In the genomic region with DNA sequence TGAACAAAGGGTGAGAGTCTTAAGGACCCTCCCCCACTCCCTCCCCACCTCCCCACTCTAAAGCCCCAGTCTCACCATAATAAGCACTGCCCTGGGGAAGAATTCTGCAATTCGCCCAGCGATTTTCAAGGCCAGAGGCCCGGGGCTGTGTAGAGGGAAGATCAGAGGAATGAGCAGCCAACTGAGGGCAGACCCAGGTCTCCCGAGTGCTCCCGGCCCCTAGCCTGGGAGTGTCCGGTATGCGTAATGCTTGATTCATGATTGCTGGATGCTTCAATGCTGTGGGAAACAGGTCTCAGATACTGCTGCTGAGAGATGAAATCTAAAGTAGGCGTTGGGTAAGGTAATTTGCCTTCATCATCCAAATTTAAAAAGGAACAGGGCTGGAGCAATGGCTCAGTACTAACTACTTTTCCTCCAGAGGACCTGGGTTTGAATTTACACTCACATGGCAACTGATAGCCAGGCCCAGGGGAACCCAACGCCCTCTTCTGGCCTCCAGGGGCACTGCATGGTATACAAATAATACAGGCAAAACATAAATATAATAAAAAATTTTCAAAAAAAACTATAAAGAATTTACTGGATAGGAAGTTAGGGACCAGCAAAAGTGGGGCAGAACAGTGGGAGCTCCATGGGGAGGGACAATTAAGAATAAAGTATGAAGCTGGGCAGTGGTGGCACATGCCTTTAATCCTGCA, we compare ENCODE assay signal across 14 mouse cellular contexts. TPM values are rescaled to one million over a fixed set of nuclear protein-coding genes. Genes with fewer than 3 reads are reported as not detected.
DNase-seq lines count a peak whose midpoint lies in the region; ATAC-seq and TF ChIP-seq lines count a peak whose summit lies in the region.
"Had no signal": no experiment of that assay in that cellular context is flagged by ENCODE, and none has a peak within 500 bp of the region (broad histone marks: within the 10 kb centered on the region; RNA-seq: fewer than 3 reads in every experiment).

No protein-coding gene starts in this region.

- H3K9me3 ChIP-seq in intestine, postnatal 0 days (ENCODE audit: control insufficient read depth) = no peaks in the 10 kb centered on the region
- H3K9me3 ChIP-seq in intestine, embryonic 15.5 days = no peaks in the 10 kb centered on the region
- H3K9me3 ChIP-seq in E14TG2a.4 (ENCODE audit: low read length) = no peaks in the 10 kb centered on the region
- H3K9me3 ChIP-seq: heart, embryonic 13.5 days; limb, embryonic 15.5 days; midbrain, embryonic 10.5 days; neural tube, embryonic 13.5 days had no signal

- H3K4me2 ChIP-seq in intestine, postnatal 0 days (replicated peaks; ENCODE audit: low read depth) = no peak overlapping the region
- no peak overlapping the region for H3K4me2 ChIP-seq in intestine, embryonic 15.5 days (replicated peaks)
- H3K4me2 ChIP-seq: heart, embryonic 13.5 days; limb, embryonic 15.5 days; neural tube, embryonic 13.5 days had no signal

- no peak for ATAC-seq in intestine, postnatal 0 days
- no peak for ATAC-seq in intestine, embryonic 15.5 days
- ATAC-seq: intestine, embryonic 16.5 days had no signal

- peak; percentile 61 for TF ChIP-seq CTCF in intestine, postnatal 0 days (IDR thresholded peaks at IDR 0.05; ENCODE audit: low read depth)
- TF ChIP-seq CTCF in E14TG2a.4 (conservative IDR thresholded peaks at IDR 0.05; ENCODE audit: low read length) = peak; percentile 75

- 0 out of 2 replicates have a peak, but pooled peaks cover 4% of the 10 kb centered on the region for H3K4me1 ChIP-seq in intestine, postnatal 0 days (replicated peaks; ENCODE audit: control insufficient read depth, insufficient read depth, low read length)
- peaks cover 11% of the 10 kb centered on the region; the same call in 1 of the 2 replicates for H3K4me1 ChIP-seq in intestine, embryonic 15.5 days (replicated peaks)
- H3K4me1 ChIP-seq in E14TG2a.4 (replicated peaks; ENCODE audit: low read depth, low read length) = peaks cover 66% of the 10 kb centered on the region

- 62% methylated on average over 9 of the region's 9 CpGs for WGBS in intestine, postnatal 0 days
- WGBS in intestine, embryonic 15.5 days = 68% methylated on average over 9 of the region's 9 CpGs

- no peaks in the 10 kb centered on the region for H3K27me3 ChIP-seq in intestine, postnatal 0 days (replicated peaks; ENCODE audit: control insufficient read depth, insufficient read depth, low read length)
- H3K27me3 ChIP-seq in intestine, embryonic 15.5 days (replicated peaks) = no peaks in the 10 kb centered on the region
- peaks cover 5% of the 10 kb centered on the region for H3K27me3 ChIP-seq in E14TG2a.4 (ENCODE audit: insufficient read depth, low read length)
- H3K27me3 ChIP-seq: heart, embryonic 13.5 days; limb, embryonic 15.5 days; neural tube, embryonic 13.5 days had no signal

- no peak overlapping the region for H3K27ac ChIP-seq in intestine, postnatal 0 days (ENCODE audit: low read depth, low read length)
- H3K27ac ChIP-seq in intestine, embryonic 15.5 days = no peak overlapping the region
- H3K27ac ChIP-seq: heart, embryonic 13.5 days; limb, embryonic 15.5 days; midbrain, embryonic 10.5 days; neural tube, embryonic 13.5 days had no signal

- peak; percentile 34 for DNase-seq in 416B (ENCODE audit: low read depth)
- DNase-seq in induced T-regulatory cell, adult 2 months (ENCODE audit: low read depth) = peak; percentile 63
- DNase-seq in ovary, postnatal 10 days (ENCODE audit: low spot score) = no peak
- no peak for DNase-seq in urinary bladder, postnatal 14 days (ENCODE audit: low spot score)
- DNase-seq: right cerebral cortex, postnatal 25 days had no signal

- H3K36me3 ChIP-seq in intestine, postnatal 0 days (ENCODE audit: control insufficient read depth, insufficient read depth) = peaks cover 24% of the 10 kb centered on the region; the same call in 1 of the 2 replicates
- peaks cover 13% of the 10 kb centered on the region for H3K36me3 ChIP-seq in intestine, embryonic 15.5 days
- peaks cover 27% of the 10 kb centered on the region for H3K36me3 ChIP-seq in E14TG2a.4 (ENCODE audit: insufficient read depth, low read length)

- no peak overlapping the region for H3K4me3 ChIP-seq in intestine, postnatal 0 days (ENCODE audit: low read depth, low read length)
- no peak overlapping the region for H3K4me3 ChIP-seq in intestine, embryonic 15.5 days (replicated peaks)
- no peak overlapping the region for H3K4me3 ChIP-seq in E14TG2a.4 (replicated peaks; ENCODE audit: low read length)
- H3K4me3 ChIP-seq: heart, embryonic 13.5 days; limb, embryonic 15.5 days; midbrain, embryonic 10.5 days; neural tube, embryonic 13.5 days had no signal

- no peak overlapping the region for H3K9ac ChIP-seq in intestine, postnatal 0 days (ENCODE audit: low read depth, low read length)
- H3K9ac ChIP-seq in intestine, embryonic 15.5 days = no peak overlapping the region
- H3K9ac ChIP-seq: heart, embryonic 13.5 days; limb, embryonic 15.5 days; neural tube, embryonic 13.5 days had no signal

RNA-seq across cellular contexts. Expression of gene Emc9, which starts 3.0 kb away (rescaled TPM):
- polyA plus RNA-seq in intestine, postnatal 0 days (2015; fragmentation: Nextera tagmentation; extraction: Ambion mirVana) = 21.6 TPM in 2 replicates
- polyA plus RNA-seq in intestine, embryonic 15.5 days (2015; fragmentation: Nextera tagmentation; extraction: Ambion mirVana) = 9.6 and 11.6 TPM in 2 replicates

RNA-seq across cellular contexts. Expression of gene Psme1, which starts 4.2 kb away (rescaled TPM):
- 283 and 287 TPM in 2 replicates for polyA plus RNA-seq in intestine, postnatal 0 days (2015; fragmentation: Nextera tagmentation; extraction: Ambion mirVana)
- 197 and 207 TPM in 2 replicates for polyA plus RNA-seq in intestine, embryonic 15.5 days (2015; fragmentation: Nextera tagmentation; extraction: Ambion mirVana)

RNA-seq across cellular contexts. Expression of gene Fitm1, which starts 6.7 kb away (rescaled TPM):
- 0.48 and 0.52 TPM in 2 replicates for polyA plus RNA-seq in intestine, postnatal 0 days (2015; fragmentation: Nextera tagmentation; extraction: Ambion mirVana)
- polyA plus RNA-seq in intestine, embryonic 15.5 days (2015; fragmentation: Nextera tagmentation; extraction: Ambion mirVana) = 0.49 and 0.72 TPM in 2 replicates
- polyA plus RNA-seq: frontal cortex, adult 2 months had no signal

RNA-seq across cellular contexts. Expression of gene Psme2, which starts 8.8 kb away (rescaled TPM):
- 481 and 514 TPM in 2 replicates for polyA plus RNA-seq in intestine, postnatal 0 days (2015; fragmentation: Nextera tagmentation; extraction: Ambion mirVana)
- 343 and 366 TPM in 2 replicates for polyA plus RNA-seq in intestine, embryonic 15.5 days (2015; fragmentation: Nextera tagmentation; extraction: Ambion mirVana)

RNA-seq across cellular contexts. Expression of gene Rnf31, which starts 9.4 kb away (rescaled TPM):
- polyA plus RNA-seq in intestine, postnatal 0 days (2015; fragmentation: Nextera tagmentation; extraction: Ambion mirVana) = 18.2 and 24.0 TPM in 2 replicates
- 15.7 and 16.3 TPM in 2 replicates for polyA plus RNA-seq in intestine, embryonic 15.5 days (2015; fragmentation: Nextera tagmentation; extraction: Ambion mirVana)

Comparison
In these comparisons a context has a peak if more than half of its experiments do, and no peak if none do; other contexts are left out.
1. DNase-seq: peak in 416B (single experiment) and induced T-regulatory cell, adult 2 months (single experiment); none in ovary, postnatal 10 days (single experiment) and urinary bladder, postnatal 14 days (single experiment).